Mouse (Mus musculus): ENCODE measurements at regions not wholly inside any gene's neighbourhood (a gene's known extent, or its start where the extent isn't known, plus 50 kb on each side); places are given as distances from the start of the nearest gene placed in this dataset.
A peak's percentile ranks its signal among the peaks of the same experiment; 100 is the strongest.

- no peaks in the 10 kb centered on the region for H3K36me3 ChIP-seq (ENCODE audit: control insufficient read depth, insufficient read depth, low read length)
- no peak overlapping the region for H3K4me3 ChIP-seq (ENCODE audit: low read length)
- H3K4me1 ChIP-seq (ENCODE audit: control insufficient read depth, insufficient read depth, low read length), result no peaks in the 10 kb centered on the region
- no peaks in the 10 kb centered on the region for H3K27me3 ChIP-seq (replicated peaks; ENCODE audit: control insufficient read depth, insufficient read depth, low read length)
- H3K4me2 ChIP-seq (ENCODE audit: low read depth, low read length), result no peak overlapping the region
- WGBS, result 39% methylated on average over 6 of the region's 6 CpGs
- no peak overlapping the region for H3K9ac ChIP-seq (ENCODE audit: low read depth, low read length)
- no peaks in the 10 kb centered on the region for H3K9me3 ChIP-seq (ENCODE audit: control insufficient read depth, low read length)
- ATAC-seq, result no peak
- H3K27ac ChIP-seq (ENCODE audit: low read length), result no peak overlapping the region
These were observed 83.7 kb upstream of the Ppp2r5a start for GRCm38 (mm10) chr1:191486766-191487165.

- Histone ChIP-seq H3K36me3 (ENCODE audit: control insufficient read depth, insufficient read depth, low read length) (no peaks in the 10 kb centered on the region), H3K9me3 (ENCODE audit: control insufficient read depth, low read length) (no peaks in the 10 kb centered on the region), H3K4me2 (ENCODE audit: low read depth, low read length) (no peak overlapping the region), H3K9ac (ENCODE audit: low read depth, low read length) (no peak overlapping the region), H3K4me1 (ENCODE audit: control insufficient read depth, insufficient read depth, low read length) (no peaks in the 10 kb centered on the region), H3K4me3 (ENCODE audit: low read length) (no peak overlapping the region), H3K27ac (ENCODE audit: low read length) (no peak overlapping the region), H3K27me3 (replicated peaks; ENCODE audit: control insufficient read depth, insufficient read depth, low read length) (no peaks in the 10 kb centered on the region)
- no peak for ATAC-seq
- WGBS, result 88% methylated on average over 8 of the region's 8 CpGs
These were observed 81.8 kb upstream of the Ppp2r5a start for GRCm38 (mm10) chr1:191484726-191485425.

GRCm38 (mm10) chr1:191479906-191480379 lies 76.9 kb upstream of the Ppp2r5a start:
- Histone ChIP-seq H3K27ac (ENCODE audit: low read length) (0 out of 2 replicates have a peak overlapping the region, but pooled peaks have one; percentile 14), H3K4me1 (ENCODE audit: control insufficient read depth, insufficient read depth, low read length) (no peaks in the 10 kb centered on the region), H3K4me2 (ENCODE audit: low read depth, low read length) (no peak overlapping the region), H3K9ac (ENCODE audit: low read depth, low read length) (no peak overlapping the region), H3K27me3 (replicated peaks; ENCODE audit: control insufficient read depth, insufficient read depth, low read length) (no peaks in the 10 kb centered on the region), H3K9me3 (ENCODE audit: control insufficient read depth, low read length) (no peaks in the 10 kb centered on the region), H3K4me3 (ENCODE audit: low read length) (no peak overlapping the region), H3K36me3 (ENCODE audit: control insufficient read depth, insufficient read depth, low read length) (no peaks in the 10 kb centered on the region)
- 45% methylated on average over 13 of the region's 13 CpGs for WGBS
- ATAC-seq, result peak; percentile 46

- Histone ChIP-seq H3K4me1 (ENCODE audit: control insufficient read depth, insufficient read depth, low read length) (peaks cover 13% of the 10 kb centered on the region), H3K36me3 (ENCODE audit: control insufficient read depth, insufficient read depth, low read length) (no peaks in the 10 kb centered on the region), H3K27me3 (replicated peaks; ENCODE audit: control insufficient read depth, insufficient read depth, low read length) (no peaks in the 10 kb centered on the region), H3K9me3 (ENCODE audit: control insufficient read depth, low read length) (no peaks in the 10 kb centered on the region; the same call in 1 of the 2 replicates), H3K4me3 (ENCODE audit: low read length) (no peak overlapping the region), H3K4me2 (ENCODE audit: low read depth, low read length) (no peak overlapping the region), H3K9ac (ENCODE audit: low read depth, low read length) (no peak overlapping the region), H3K27ac (ENCODE audit: low read length) (no peak overlapping the region)
- WGBS, result 84% methylated on average over 5 of the region's 5 CpGs
- no peak for ATAC-seq
These were observed 69.5 kb upstream of the Ppp2r5a start for GRCm38 (mm10) chr1:191472551-191472950.

GRCm38 (mm10) chr1:191471489-191471888 lies 68.4 kb upstream of the Ppp2r5a start:
- 67% methylated on average over 2 of the region's 2 CpGs for WGBS
- ATAC-seq, result no peak
- H3K9me3 ChIP-seq (ENCODE audit: control insufficient read depth, low read length), result no peaks in the 10 kb centered on the region; the same call in 1 of the 2 replicates

GRCm38 (mm10) chr1:191470190-191470985 lies 67.3 kb upstream of the Ppp2r5a start:
- 13% methylated on average over 13 of the region's 13 CpGs for WGBS
- H3K4me3 ChIP-seq (ENCODE audit: low read length), result no peak overlapping the region
- H3K27ac ChIP-seq (ENCODE audit: low read length), result peak overlapping the region; percentile 74

More at GRCm38 (mm10) chr1:191471489-191471888, 68.4 kb upstream of the Ppp2r5a start:
- no peak overlapping the region for H3K27ac ChIP-seq (ENCODE audit: low read length)
- no peak overlapping the region for H3K4me2 ChIP-seq (ENCODE audit: low read depth, low read length)
- peaks cover 13% of the 10 kb centered on the region for H3K4me1 ChIP-seq (ENCODE audit: control insufficient read depth, insufficient read depth, low read length)
- H3K27me3 ChIP-seq (replicated peaks; ENCODE audit: control insufficient read depth, insufficient read depth, low read length), result no peaks in the 10 kb centered on the region
- H3K36me3 ChIP-seq (ENCODE audit: control insufficient read depth, insufficient read depth, low read length), result no peaks in the 10 kb centered on the region
- no peak overlapping the region for H3K4me3 ChIP-seq (ENCODE audit: low read length)
- no peak overlapping the region for H3K9ac ChIP-seq (ENCODE audit: low read depth, low read length)

GRCm38 (mm10) chr1:191468837-191469529 lies 65.9 kb upstream of the Ppp2r5a start:
- H3K4me2 ChIP-seq (ENCODE audit: low read depth, low read length), result no peak overlapping the region
- WGBS, result 73% methylated on average over 4 of the region's 4 CpGs
- H3K27ac ChIP-seq (ENCODE audit: low read length), result no peak overlapping the region
- H3K36me3 ChIP-seq (ENCODE audit: control insufficient read depth, insufficient read depth, low read length), result no peaks in the 10 kb centered on the region
- no peaks in the 10 kb centered on the region for H3K27me3 ChIP-seq (replicated peaks; ENCODE audit: control insufficient read depth, insufficient read depth, low read length)
- no peak overlapping the region for H3K9ac ChIP-seq (ENCODE audit: low read depth, low read length)
- no peaks in the 10 kb centered on the region; the same call in 1 of the 2 replicates for H3K9me3 ChIP-seq (ENCODE audit: control insufficient read depth, low read length)
- peaks cover 13% of the 10 kb centered on the region for H3K4me1 ChIP-seq (ENCODE audit: control insufficient read depth, insufficient read depth, low read length)
- H3K4me3 ChIP-seq (ENCODE audit: low read length), result no peak overlapping the region
- no peak for ATAC-seq

More at GRCm38 (mm10) chr1:191470190-191470985, 67.3 kb upstream of the Ppp2r5a start:
- peak overlapping the region; percentile 31; the same call in 1 of the 2 replicates for H3K9ac ChIP-seq (ENCODE audit: low read depth, low read length)
- H3K4me1 ChIP-seq (ENCODE audit: control insufficient read depth, insufficient read depth, low read length), result peaks cover 13% of the 10 kb centered on the region
- no peaks in the 10 kb centered on the region for H3K27me3 ChIP-seq (replicated peaks; ENCODE audit: control insufficient read depth, insufficient read depth, low read length)
- ATAC-seq, result peak; percentile 80
- H3K36me3 ChIP-seq (ENCODE audit: control insufficient read depth, insufficient read depth, low read length), result no peaks in the 10 kb centered on the region
- peak overlapping the region; percentile 11; the same call in 1 of the 2 replicates for H3K4me2 ChIP-seq (ENCODE audit: low read depth, low read length)
- no peaks in the 10 kb centered on the region; the same call in 1 of the 2 replicates for H3K9me3 ChIP-seq (ENCODE audit: control insufficient read depth, low read length)

- no peak overlapping the region for H3K27ac ChIP-seq (ENCODE audit: low read length)
- 90% methylated on average over 3 of the region's 3 CpGs for WGBS
- ATAC-seq, result no peak
- H3K4me2 ChIP-seq (ENCODE audit: low read depth, low read length), result no peak overlapping the region
- no peak overlapping the region for H3K9ac ChIP-seq (ENCODE audit: low read depth, low read length)
- no peaks in the 10 kb centered on the region; the same call in 1 of the 2 replicates for H3K9me3 ChIP-seq (ENCODE audit: control insufficient read depth, low read length)
- H3K27me3 ChIP-seq (replicated peaks; ENCODE audit: control insufficient read depth, insufficient read depth, low read length), result no peaks in the 10 kb centered on the region
- no peaks in the 10 kb centered on the region for H3K36me3 ChIP-seq (ENCODE audit: control insufficient read depth, insufficient read depth, low read length)
- peaks cover 22% of the 10 kb centered on the region for H3K4me1 ChIP-seq (ENCODE audit: control insufficient read depth, insufficient read depth, low read length)
- no peak overlapping the region for H3K4me3 ChIP-seq (ENCODE audit: low read length)
These were observed 63.2 kb upstream of the Ppp2r5a start for GRCm38 (mm10) chr1:191466261-191466660.

GRCm38 (mm10) chr1:191465723-191466122 lies 62.7 kb upstream of the Ppp2r5a start:
- Histone ChIP-seq H3K9ac (ENCODE audit: low read depth, low read length) (no peak overlapping the region), H3K27ac (ENCODE audit: low read length) (no peak overlapping the region), H3K27me3 (replicated peaks; ENCODE audit: control insufficient read depth, insufficient read depth, low read length) (no peaks in the 10 kb centered on the region), H3K9me3 (ENCODE audit: control insufficient read depth, low read length) (no peaks in the 10 kb centered on the region; the same call in 1 of the 2 replicates), H3K4me2 (ENCODE audit: low read depth, low read length) (no peak overlapping the region), H3K36me3 (ENCODE audit: control insufficient read depth, insufficient read depth, low read length) (no peaks in the 10 kb centered on the region), H3K4me1 (ENCODE audit: control insufficient read depth, insufficient read depth, low read length) (peaks cover 21% of the 10 kb centered on the region), H3K4me3 (ENCODE audit: low read length) (no peak overlapping the region)
- WGBS, result 84% methylated on average over 4 of the region's 4 CpGs
- ATAC-seq, result no peak
